Mouse (Mus musculus) MEL (cell line): Measurements from ENCODE around the gene Olfr70. TPM values are rescaled to one million over a fixed set of nuclear protein-coding genes. Genes with fewer than 3 reads are reported as not detected.

ENCODE experiments used
- DNase-seq: peaks from one replicate; pipeline ENCODE4 v3.0.0; 2011; ENCODE audit warnings: low read depth, low spot score
- H3K27ac ChIP-seq: 2 replicates; pipeline ENCODE4 v1.5.1; 2012; ENCODE audit warnings: low read depth, mild to moderate bottlenecking, control low read depth, low read length, moderate library complexity; ENCODE audit not compliant: control insufficient read depth
- H3K27me3 ChIP-seq, 2 experiments: fragments of 150-350 bp in 1 of 2; sonication (generic) in 1 of 2; 2 replicates each; pipeline ENCODE4 v1.6.1; 2012; ENCODE audit warnings: low read length in 2 of 2, mild to moderate bottlenecking in 2 of 2, improper control_type of control experiment in 1 of 2, moderate library complexity in 1 of 2; ENCODE audit not compliant: insufficient read depth in 2 of 2, control insufficient read depth in 1 of 2
- H3K36me3 ChIP-seq, 2 experiments: 2 replicates each; pipeline ENCODE4 v1.6.1; 2012 to 2014; ENCODE audit warnings: low read length in 2 of 2, improper control_type of control experiment in 1 of 2, inconsistent platforms in 1 of 2, mild to moderate bottlenecking in 1 of 2; ENCODE audit not compliant: insufficient read depth in 2 of 2, control insufficient read depth in 1 of 2
- H3K4me1 ChIP-seq, 2 experiments: fragments of 150-350 bp in 1 of 2; sonication (generic) in 1 of 2; 2 replicates each; pipeline ENCODE4 v1.6.1; 2012; ENCODE audit warnings: low read length in 2 of 2, improper control_type of control experiment in 1 of 2, mild to moderate bottlenecking in 1 of 2; ENCODE audit not compliant: insufficient read depth in 2 of 2, control insufficient read depth in 1 of 2
- H3K4me3 ChIP-seq, 2 experiments: fragments of 150-350 bp in 1 of 2; sonication (generic) in 1 of 2; 2 replicates each; pipeline ENCODE4 v1.5.1; 2012; ENCODE audit warnings: low read depth in 2 of 2, low read length in 2 of 2, mild to moderate bottlenecking in 2 of 2, moderate library complexity in 2 of 2, control low read depth in 1 of 2, improper control_type of control experiment in 1 of 2; ENCODE audit not compliant: control insufficient read depth in 1 of 2, insufficient read depth in 1 of 2
- H3K79me2 ChIP-seq: 2 replicates; pipeline ENCODE4 v1.6.1; 2012; ENCODE audit warnings: mild to moderate bottlenecking, low read length, moderate library complexity; ENCODE audit not compliant: control insufficient read depth, poor library complexity, insufficient read depth
- H3K9ac ChIP-seq: 2 replicates; pipeline ENCODE4 v1.6.1; 2012; ENCODE audit warnings: low read depth, mild to moderate bottlenecking, control low read depth, low read length, moderate library complexity; ENCODE audit not compliant: control insufficient read depth, poor library complexity, severe bottlenecking
- H3K9me3 ChIP-seq: fragments of 150-350 bp; sonication (generic); replicated peaks from 2 replicates; pipeline ENCODE4 v1.6.1; 2012; ENCODE audit warnings: mild to moderate bottlenecking, low read length, improper control_type of control experiment, moderate library complexity; ENCODE audit not compliant: insufficient read depth
- BHLHE40 ChIP-seq: IDR thresholded peaks from 2 replicates; pipeline ENCODE4 v1.6.1; 2012; ENCODE audit warnings: low read depth, mild to moderate bottlenecking, inconsistent platforms, low read length, improper control_type of control experiment, borderline replicate concordance
- CTCF ChIP-seq, 3 experiments: IDR thresholded peaks in 2 of 3; conservative IDR thresholded peaks in 1 of 3; 2 replicates each; pipeline ENCODE4 v1.5.1; 2011 to 2012; ENCODE audit warnings: low read length in 3 of 3, low read depth in 2 of 3, mild to moderate bottlenecking in 2 of 3, improper control_type of control experiment in 1 of 3, inconsistent platforms in 1 of 3, mixed read lengths in 1 of 3, moderate library complexity in 1 of 3; ENCODE audit not compliant: control insufficient read depth in 1 of 3, insufficient read depth in 1 of 3, poor library complexity in 1 of 3, severe bottlenecking in 1 of 3
- E2F4 ChIP-seq: IDR thresholded peaks from 2 replicates; pipeline ENCODE4 v1.6.1; 2011; ENCODE audit warnings: low read depth, low read length, improper control_type of control experiment, borderline replicate concordance
- EP300 ChIP-seq, 2 experiments: IDR thresholded peaks; 2 replicates each; pipeline ENCODE4 v1.6.1; 2011; ENCODE audit warnings: improper control_type of control experiment in 2 of 2, low read length in 2 of 2, low read depth in 1 of 2, mild to moderate bottlenecking in 1 of 2
- HCFC1 ChIP-seq: IDR thresholded peaks from 2 replicates; pipeline ENCODE4 v1.6.1; 2012; ENCODE audit warnings: low read depth, mild to moderate bottlenecking, inconsistent platforms, low read length, improper control_type of control experiment, moderate library complexity
- MAFK ChIP-seq: IDR thresholded peaks from 2 replicates; pipeline ENCODE4 v1.6.1; 2011; ENCODE audit warnings: low read depth, mild to moderate bottlenecking, low read length, improper control_type of control experiment, borderline replicate concordance
- MAX ChIP-seq: IDR thresholded peaks from 2 replicates; pipeline ENCODE4 v1.6.1; 2011; ENCODE audit warnings: low read length, improper control_type of control experiment
- MAZ ChIP-seq: IDR thresholded peaks from 2 replicates; pipeline ENCODE4 v1.6.1; 2012; ENCODE audit warnings: low read depth, mild to moderate bottlenecking, inconsistent platforms, low read length, improper control_type of control experiment
- MEF2A ChIP-seq: IDR thresholded peaks from 2 replicates; pipeline ENCODE4 v1.6.1; 2014; ENCODE audit warnings: low read depth, mild to moderate bottlenecking, inconsistent platforms, low read length, improper control_type of control experiment; ENCODE audit not compliant: poor library complexity, insufficient replicate concordance, severe bottlenecking; ENCODE audit errors: extremely low read depth
- MXI1 ChIP-seq: IDR thresholded peaks from 2 replicates; pipeline ENCODE4 v1.6.1; 2011; ENCODE audit warnings: mild to moderate bottlenecking, low read depth, low read length, improper control_type of control experiment
- MYB ChIP-seq: IDR thresholded peaks from 2 replicates; pipeline ENCODE4 v1.6.1; 2011; ENCODE audit warnings: mild to moderate bottlenecking, low read depth, low read length, improper control_type of control experiment
- MYC ChIP-seq: IDR thresholded peaks from 2 replicates; pipeline ENCODE4 v1.6.1; 2011; ENCODE audit warnings: low read depth, mild to moderate bottlenecking, low read length, improper control_type of control experiment, moderate library complexity
- POLR2A ChIP-seq, 2 experiments: IDR thresholded peaks; 2 replicates each; pipeline ENCODE4 v1.6.1; 2011 to 2012; ENCODE audit warnings: low read length in 2 of 2, mild to moderate bottlenecking in 2 of 2, control low read depth in 1 of 2, improper control_type of control experiment in 1 of 2, low read depth in 1 of 2, moderate library complexity in 1 of 2; ENCODE audit not compliant: control insufficient read depth in 1 of 2, insufficient read depth in 1 of 2, poor library complexity in 1 of 2
- POLR2AphosphoS2 ChIP-seq: IDR thresholded peaks from 2 replicates; pipeline ENCODE4 v1.6.1; 2011; ENCODE audit warnings: low read length, improper control_type of control experiment
- RAD21 ChIP-seq: IDR thresholded peaks from 2 replicates; pipeline ENCODE4 v1.6.1; 2011; ENCODE audit warnings: mild to moderate bottlenecking, low read depth, low read length, improper control_type of control experiment
- SIN3A ChIP-seq: IDR thresholded peaks from 2 replicates; pipeline ENCODE4 v1.6.1; 2012; ENCODE audit warnings: low read length, improper control_type of control experiment, inconsistent platforms
- TAL1 ChIP-seq: IDR thresholded peaks from 2 replicates; pipeline ENCODE4 v1.6.1; 2012; ENCODE audit warnings: mild to moderate bottlenecking, inconsistent platforms, low read length, moderate library complexity, mixed read lengths
- TBP ChIP-seq: IDR thresholded peaks from 2 replicates; pipeline ENCODE4 v1.8.0; 2011; ENCODE audit warnings: low read depth, low read length, improper control_type of control experiment
- TCF12 ChIP-seq: IDR thresholded peaks from 2 replicates; pipeline ENCODE4 v1.6.1; 2014; ENCODE audit warnings: low read depth, mild to moderate bottlenecking, inconsistent platforms, low read length, improper control_type of control experiment, moderate library complexity
- USF2 ChIP-seq, 2 experiments: IDR thresholded peaks; 2 replicates each; pipeline ENCODE4 v1.6.1; 2011 to 2012; ENCODE audit warnings: improper control_type of control experiment in 2 of 2, low read length in 2 of 2, borderline replicate concordance in 1 of 2, inconsistent platforms in 1 of 2, low read depth in 1 of 2, mild to moderate bottlenecking in 1 of 2; ENCODE audit not compliant: insufficient read depth in 1 of 2
- ZC3H11A ChIP-seq: IDR thresholded peaks from 2 replicates; pipeline ENCODE4 v1.6.1; 2012; ENCODE audit warnings: low read depth, mild to moderate bottlenecking, inconsistent platforms, low read length, improper control_type of control experiment
- ZMIZ1 ChIP-seq: IDR thresholded peaks from 2 replicates; pipeline ENCODE4 v1.6.1; 2012; ENCODE audit warnings: low read depth, mild to moderate bottlenecking, inconsistent platforms, low read length, improper control_type of control experiment, moderate library complexity
- polyA plus RNA-seq, 2 experiments: library from polyadenylated mRNA; stranded (reverse) in 1 of 2; unstranded in 1 of 2; fragments of >175 nt in 1 of 2; fragments of >200 nt in 1 of 2; gene quantifications; 2 replicates each; pipeline versions ENCODE4 v1.2.1 to v1.2.4; 2012; ENCODE audit warnings: low replicate concordance in 2 of 2, low read depth in 1 of 2; ENCODE audit not compliant: insufficient read length in 2 of 2, insufficient read depth in 1 of 2, missing spikeins in 1 of 2
- total RNA-seq: library from RNA; depleted of rRNA; stranded (reverse); fragments of 300-350 nt; gene quantifications from 2 replicates; pipeline ENCODE4 v1.2.3, GENCODE M21; 2012

The Olfr70 gene
- total and polyA plus RNA-seq, 3 experiments: not detected

- Histone ChIP-seq H3K79me2 (no peaks in the 10 kb centered on the region), H3K4me3 (no peak overlapping the region), H3K36me3 (no peaks in the 10 kb centered on the region), H3K9me3 (no peaks in the 10 kb centered on the region), H3K4me1 (peaks cover 0 to 17% of the 10 kb centered on the region in 2 experiments; a peak in 2 of 4 replicates), H3K27me3 (peaks cover 0 to 2% of the 10 kb centered on the region in 2 experiments; a peak in 3 of 4 replicates), H3K9ac (no peak overlapping the region), H3K27ac (no peak overlapping the region)
- TF ChIP-seq TCF12 (no peak), SIN3A (no peak), MYB (no peak), RAD21 (no peak), HCFC1 (no peak), MXI1 (no peak), POLR2AphosphoS2 (no peak), TBP (no peak), MAZ (no peak), BHLHE40 (no peak), POLR2A (IDR thresholded peaks at IDR 0.05; ENCODE audit: control insufficient read depth in 1 of 2, insufficient read depth in 1 of 2, low read depth in 1 of 2, low read length in 2 of 2, poor library complexity in 1 of 2) (no peak), EP300 (IDR thresholded peaks at IDR 0.05; ENCODE audit: low read depth in 1 of 2, low read length in 2 of 2) (no peak), MEF2A (no peak), USF2 (IDR thresholded peaks at IDR 0.05; ENCODE audit: borderline replicate concordance in 1 of 2, insufficient read depth in 1 of 2, low read depth in 1 of 2, low read length in 2 of 2) (no peak)
- no peak for DNase-seq
These were observed 32.6 kb upstream of the Olfr70 start for GRCm38 (mm10) chr4:43733186-43733585.

- H3K4me1 ChIP-seq: peaks cover 0 to 19% of the 10 kb centered on the region in 2 experiments; a peak in 2 of 4 replicates
- TF ChIP-seq TAL1: no peak
- no peak for TF ChIP-seq MAFK
- TF ChIP-seq EP300 (IDR thresholded peaks at IDR 0.05; ENCODE audit: low read depth in 1 of 2, low read length in 2 of 2): no peak
- no peak for TF ChIP-seq ZC3H11A
- TF ChIP-seq TCF12: no peak
- TF ChIP-seq TBP: no peak
- no peak for TF ChIP-seq CTCF (IDR thresholded peaks at IDR 0.05 in 2 of 3, conservative IDR thresholded peaks at IDR 0.05 in 1 of 3; ENCODE audit: control insufficient read depth in 1 of 3, insufficient read depth in 1 of 3, low read depth in 2 of 3, low read length in 3 of 3, poor library complexity in 1 of 3, severe bottlenecking in 1 of 3)
- no peak for TF ChIP-seq MYC
- TF ChIP-seq POLR2A (IDR thresholded peaks at IDR 0.05; ENCODE audit: control insufficient read depth in 1 of 2, insufficient read depth in 1 of 2, low read depth in 1 of 2, low read length in 2 of 2, poor library complexity in 1 of 2): no peak
- no peak for TF ChIP-seq MAX
- TF ChIP-seq BHLHE40: no peak
- no peak for TF ChIP-seq ZMIZ1
- TF ChIP-seq E2F4: no peak
- H3K9me3 ChIP-seq: no peaks in the 10 kb centered on the region
- no peak overlapping the region for H3K4me3 ChIP-seq
- H3K27me3 ChIP-seq: peaks cover 0 to 2% of the 10 kb centered on the region in 2 experiments; a peak in 2 of 4 replicates
- no peak overlapping the region for H3K9ac ChIP-seq
- no peaks in the 10 kb centered on the region for H3K79me2 ChIP-seq
- no peaks in the 10 kb centered on the region for H3K36me3 ChIP-seq
- H3K27ac ChIP-seq: no peak overlapping the region
- no peak for DNase-seq
These were observed 31.6 kb upstream of the Olfr70 start for GRCm38 (mm10) chr4:43732171-43732570.
